Mouse (Mus musculus): ENCODE results near the gene Prss36. TPM values are rescaled to one million over a fixed set of nuclear protein-coding genes. Genes with fewer than 3 reads are reported as not detected.
A peak's percentile ranks its signal among the peaks of the same experiment; 100 is the strongest.

The Prss36 gene
- polyA plus RNA-seq, 1 experiment = 5.9 TPM

DNA sequence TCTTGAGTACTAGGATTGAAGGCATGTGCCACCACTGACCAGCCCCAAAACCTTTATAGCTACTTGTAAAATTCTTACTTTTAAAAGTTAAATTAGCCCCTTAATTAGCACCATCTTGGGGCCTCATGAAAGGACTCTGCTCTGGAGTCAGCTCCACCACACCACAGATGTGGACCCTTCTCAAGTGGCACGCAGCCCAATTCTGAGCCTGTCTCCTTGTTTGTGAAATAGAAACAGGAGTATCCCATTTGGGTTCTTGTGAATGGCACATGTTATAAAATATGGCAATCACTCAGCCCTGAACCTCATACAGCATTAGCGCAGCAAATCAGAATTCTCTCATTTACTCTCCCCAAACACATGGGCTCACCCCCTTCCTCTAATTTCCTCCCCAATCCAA, 32.3 kb upstream of the Prss36 start:
- no peak overlapping the region for H3K27ac ChIP-seq (ENCODE audit: control insufficient read depth, insufficient read depth, low read depth, low read length)
- peaks cover 3% of the 10 kb centered on the region for H3K36me3 ChIP-seq (ENCODE audit: control insufficient read depth, insufficient read depth, low read length)
- TF ChIP-seq POLR2A (IDR thresholded peaks at IDR 0.05; ENCODE audit: control insufficient read depth, low read depth, low read length) (no peak), CTCF (IDR thresholded peaks at IDR 0.05; ENCODE audit: control insufficient read depth, insufficient read depth, insufficient replicate concordance, low read depth, low read length) (no peak)
- no peaks in the 10 kb centered on the region for H3K4me1 ChIP-seq (ENCODE audit: control insufficient read depth, insufficient read depth, low read length)
- no peaks in the 10 kb centered on the region for H3K27me3 ChIP-seq (ENCODE audit: control insufficient read depth, insufficient read depth, low read length)
- H3K4me3 ChIP-seq (ENCODE audit: control insufficient read depth, low read depth, low read length) = no peak overlapping the region

DNA sequence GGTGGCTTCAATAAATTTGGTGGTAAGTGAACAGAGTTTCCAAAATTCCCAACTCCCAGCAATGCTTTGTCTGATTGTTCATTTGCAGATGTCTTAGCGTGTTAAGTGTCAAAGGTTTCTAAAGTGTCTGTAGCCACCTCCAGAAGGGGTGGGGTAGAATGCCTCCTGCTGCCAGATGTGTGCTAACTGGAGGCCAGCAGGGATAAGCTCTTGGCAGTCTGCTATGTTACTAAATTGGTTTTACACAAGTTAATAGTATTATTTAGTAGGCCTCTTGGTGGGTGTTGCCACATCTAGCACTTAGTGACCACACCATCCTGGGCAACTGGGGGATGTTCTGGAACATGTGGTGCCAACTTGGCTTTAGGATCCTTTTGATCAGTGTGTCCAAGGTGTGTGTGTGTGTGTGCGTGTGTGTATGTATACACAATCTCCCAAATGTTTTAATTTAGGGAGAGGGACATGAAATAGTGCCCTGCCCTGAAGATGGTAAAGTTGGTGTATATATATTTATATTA, 27.9 kb upstream of the Prss36 start:
- no peaks in the 10 kb centered on the region for H3K4me1 ChIP-seq (ENCODE audit: control insufficient read depth, insufficient read depth, low read length)
- TF ChIP-seq POLR2A (IDR thresholded peaks at IDR 0.05; ENCODE audit: control insufficient read depth, low read depth, low read length) = no peak
- TF ChIP-seq CTCF (IDR thresholded peaks at IDR 0.05; ENCODE audit: control insufficient read depth, insufficient read depth, insufficient replicate concordance, low read depth, low read length) = no peak
- no peak overlapping the region for H3K4me3 ChIP-seq (ENCODE audit: control insufficient read depth, low read depth, low read length)
- no peaks in the 10 kb centered on the region for H3K27me3 ChIP-seq (ENCODE audit: control insufficient read depth, insufficient read depth, low read length)
- H3K27ac ChIP-seq (ENCODE audit: control insufficient read depth, insufficient read depth, low read depth, low read length) = no peak overlapping the region
- peaks cover 3% of the 10 kb centered on the region for H3K36me3 ChIP-seq (ENCODE audit: control insufficient read depth, insufficient read depth, low read length)

DNA sequence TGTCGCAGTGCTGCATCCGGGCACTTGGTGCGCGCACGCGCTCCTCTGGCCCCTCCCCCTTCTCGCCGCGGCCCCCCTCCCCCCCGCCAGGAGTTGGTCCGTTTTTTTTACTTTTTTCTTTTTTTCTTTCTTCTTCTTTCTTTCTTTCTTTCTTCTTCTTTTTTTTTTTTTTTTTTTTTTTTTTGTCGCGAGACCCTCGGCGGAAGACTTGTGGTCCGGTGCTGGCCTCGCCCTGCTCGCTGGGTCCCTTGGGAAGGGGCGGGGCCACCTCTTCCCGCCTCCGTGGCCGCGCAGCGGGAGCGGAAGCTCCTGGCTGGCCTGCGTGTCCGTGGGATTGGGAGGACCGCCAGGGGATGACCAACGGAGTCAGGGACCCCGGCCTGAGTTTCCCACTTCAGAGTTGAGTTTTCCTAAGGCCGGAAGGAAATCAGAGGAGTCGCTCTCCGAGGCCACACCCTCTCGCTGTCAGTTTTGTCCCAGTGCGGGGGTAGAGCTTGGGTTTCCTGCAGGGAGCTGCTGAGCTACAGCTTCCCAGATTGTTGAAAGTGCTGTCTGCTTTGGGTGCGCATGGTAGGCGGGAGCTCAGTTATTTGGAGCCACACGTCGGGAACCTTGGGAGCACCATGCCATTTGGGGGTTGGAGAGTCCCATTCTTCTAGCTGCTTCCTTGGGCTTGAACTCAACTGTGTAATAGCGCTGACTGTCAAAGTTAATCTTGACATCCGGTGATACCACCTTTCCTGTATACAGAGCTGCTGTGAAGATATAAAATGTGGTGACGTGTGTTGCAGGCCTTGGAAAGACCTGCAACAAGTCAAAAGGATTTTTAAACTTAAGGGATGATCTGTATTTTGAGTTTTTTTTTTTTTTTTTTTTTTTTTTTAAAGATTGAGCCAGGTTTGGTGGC, 21.6 kb upstream of the Prss36 start:
- Histone ChIP-seq H3K4me3 (ENCODE audit: control insufficient read depth, low read depth, low read length) (peak overlapping the region; percentile 97), H3K4me1 (ENCODE audit: control insufficient read depth, insufficient read depth, low read length) (no peaks in the 10 kb centered on the region; the same call in 1 of the 2 replicates), H3K27ac (ENCODE audit: control insufficient read depth, insufficient read depth, low read depth, low read length) (peak overlapping the region; percentile 65), H3K27me3 (ENCODE audit: control insufficient read depth, insufficient read depth, low read length) (no peaks in the 10 kb centered on the region), H3K36me3 (ENCODE audit: control insufficient read depth, insufficient read depth, low read length) (peaks cover 2% of the 10 kb centered on the region; the same call in 1 of the 2 replicates)
- TF ChIP-seq POLR2A (IDR thresholded peaks at IDR 0.05; ENCODE audit: control insufficient read depth, low read depth, low read length) = peak; percentile 26; the same call in 1 of the 2 replicates
- no peak for TF ChIP-seq CTCF (IDR thresholded peaks at IDR 0.05; ENCODE audit: control insufficient read depth, insufficient read depth, insufficient replicate concordance, low read depth, low read length)

DNA sequence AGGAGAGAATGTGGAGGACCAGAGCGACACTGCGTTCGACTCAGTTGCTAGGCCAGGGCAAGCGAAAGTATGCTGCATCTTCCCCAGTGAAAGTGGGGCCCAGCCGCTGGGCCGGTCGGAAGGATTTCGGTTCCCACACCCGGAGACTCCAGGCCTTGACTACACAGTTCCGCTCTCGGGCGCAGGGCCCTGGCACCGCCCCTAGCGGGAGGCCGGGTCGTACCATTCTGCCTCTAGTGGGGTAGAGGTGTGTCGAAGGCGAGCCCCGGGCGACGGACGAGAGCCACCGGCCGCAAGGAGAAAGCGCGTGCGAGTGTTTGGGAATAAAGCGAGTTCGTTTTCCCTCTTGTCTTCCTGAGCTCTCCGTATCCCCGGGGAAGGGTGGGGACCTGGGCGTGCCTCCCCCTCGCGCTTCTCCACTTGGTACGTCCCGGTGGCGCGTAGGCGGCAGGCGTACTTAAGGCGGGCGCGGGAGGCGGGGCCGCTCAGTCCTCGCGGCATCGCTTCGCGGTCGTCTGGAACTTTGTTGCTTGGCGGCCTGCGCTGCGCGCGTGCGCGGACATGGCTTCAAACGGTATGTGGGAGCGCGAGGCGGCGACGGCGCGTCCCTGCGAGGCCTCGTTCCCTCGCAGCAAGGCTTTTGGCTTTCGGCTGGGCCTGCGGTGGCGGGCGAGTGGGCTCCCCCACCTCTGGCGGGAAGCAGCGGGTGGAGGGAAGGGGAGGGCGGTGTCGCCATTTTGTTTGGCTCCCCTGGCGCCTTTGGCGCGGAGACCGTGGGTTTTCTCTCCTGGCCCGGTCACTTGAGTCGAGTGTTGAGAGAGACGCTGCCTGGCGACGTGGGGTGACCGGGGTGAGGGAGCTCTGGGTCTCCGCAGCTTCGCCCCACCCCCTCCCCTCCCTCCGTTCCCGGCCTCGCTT, 20.7 kb upstream of the Prss36 start, which contains the start of gene Fus:
TSS of gene Fus (plus strand) at position 454 of the 918 bp plus-strand sequence.
- Histone ChIP-seq H3K4me3 (ENCODE audit: control insufficient read depth, low read depth, low read length) (peak within 1 kb of the TSS; percentile 97), H3K27ac (ENCODE audit: control insufficient read depth, insufficient read depth, low read depth, low read length) (peak within 1 kb of the TSS; percentile 98), H3K27me3 (ENCODE audit: control insufficient read depth, insufficient read depth, low read length) (no peaks in the 10 kb centered on the region), H3K36me3 (ENCODE audit: control insufficient read depth, insufficient read depth, low read length) (peaks cover 2% of the 10 kb centered on the region; the same call in 1 of the 2 replicates), H3K4me1 (ENCODE audit: control insufficient read depth, insufficient read depth, low read length) (no peaks in the 10 kb centered on the region; the same call in 1 of the 2 replicates)
- TF ChIP-seq POLR2A (IDR thresholded peaks at IDR 0.05; ENCODE audit: control insufficient read depth, low read depth, low read length) (peak; percentile 99), CTCF (IDR thresholded peaks at IDR 0.05; ENCODE audit: control insufficient read depth, insufficient read depth, insufficient replicate concordance, low read depth, low read length) (no peak)

DNA sequence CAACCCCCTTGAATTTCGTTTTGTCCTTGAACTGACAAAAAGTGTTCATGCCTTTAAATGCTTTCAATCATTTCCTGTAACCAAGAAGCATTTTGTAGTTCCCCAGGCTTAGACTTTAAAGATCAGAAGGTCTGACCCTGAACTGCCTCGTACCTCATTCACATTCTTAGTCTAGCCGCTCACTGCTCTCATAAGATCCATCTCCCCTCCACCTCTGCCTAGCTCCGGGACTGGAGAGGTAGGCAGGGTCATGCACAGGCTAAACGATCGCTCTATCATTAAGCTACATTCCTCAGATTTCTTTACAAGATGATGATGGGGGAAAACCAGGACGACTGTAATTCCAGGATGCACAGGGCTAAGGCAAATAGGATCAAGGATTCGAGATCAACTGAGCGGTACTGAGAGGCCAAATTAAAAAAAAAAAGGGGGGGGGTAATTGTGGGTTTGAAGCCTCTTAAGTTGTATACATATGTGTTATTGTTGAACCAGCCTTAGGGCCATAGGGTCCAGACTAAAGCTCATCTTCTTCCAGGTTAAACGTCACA, 19.9 kb upstream of the Prss36 start:
- Histone ChIP-seq H3K4me1 (ENCODE audit: control insufficient read depth, insufficient read depth, low read length) (no peaks in the 10 kb centered on the region; the same call in 1 of the 2 replicates), H3K36me3 (ENCODE audit: control insufficient read depth, insufficient read depth, low read length) (peaks cover 2% of the 10 kb centered on the region; the same call in 1 of the 2 replicates), H3K27ac (ENCODE audit: control insufficient read depth, insufficient read depth, low read depth, low read length) (peak overlapping the region; percentile 98), H3K27me3 (ENCODE audit: control insufficient read depth, insufficient read depth, low read length) (no peaks in the 10 kb centered on the region), H3K4me3 (ENCODE audit: control insufficient read depth, low read depth, low read length) (peak overlapping the region; percentile 91)
- no peak for TF ChIP-seq CTCF (IDR thresholded peaks at IDR 0.05; ENCODE audit: control insufficient read depth, insufficient read depth, insufficient replicate concordance, low read depth, low read length)
- TF ChIP-seq POLR2A (IDR thresholded peaks at IDR 0.05; ENCODE audit: control insufficient read depth, low read depth, low read length) = no peak

DNA sequence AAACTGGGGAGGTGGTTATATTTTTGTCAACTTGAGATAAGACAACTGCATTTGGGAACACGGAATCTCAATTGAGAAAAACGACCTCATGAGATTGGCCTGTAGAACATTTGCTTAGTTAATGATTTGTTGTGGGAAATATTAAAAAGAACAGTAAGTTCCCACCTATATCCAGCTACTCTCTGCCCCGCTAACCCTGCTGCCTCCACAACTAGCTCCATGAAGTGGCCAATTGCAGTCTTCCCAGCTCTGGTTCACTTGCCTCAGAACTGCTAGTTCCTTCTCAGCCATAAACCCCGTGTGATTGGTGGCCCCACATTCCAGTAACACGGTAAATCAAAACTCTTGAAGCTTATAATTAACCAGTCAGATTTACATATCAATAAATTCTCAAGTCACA, 12.8 kb upstream of the Prss36 start:
- H3K27ac ChIP-seq (ENCODE audit: control insufficient read depth, insufficient read depth, low read depth, low read length) = no peak overlapping the region
- no peak overlapping the region for H3K4me3 ChIP-seq (ENCODE audit: control insufficient read depth, low read depth, low read length)
- TF ChIP-seq CTCF (IDR thresholded peaks at IDR 0.05; ENCODE audit: control insufficient read depth, insufficient read depth, insufficient replicate concordance, low read depth, low read length) = no peak
- no peak for TF ChIP-seq POLR2A (IDR thresholded peaks at IDR 0.05; ENCODE audit: control insufficient read depth, low read depth, low read length)
- no peaks in the 10 kb centered on the region for H3K27me3 ChIP-seq (ENCODE audit: control insufficient read depth, insufficient read depth, low read length)
- H3K36me3 ChIP-seq (ENCODE audit: control insufficient read depth, insufficient read depth, low read length) = no peaks in the 10 kb centered on the region
- H3K4me1 ChIP-seq (ENCODE audit: control insufficient read depth, insufficient read depth, low read length) = no peaks in the 10 kb centered on the region
